Mouse (Mus musculus) liver (tissue): ENCODE measurements around the gene Slc39a1.
"Not testable (repeated sequence)": the region's sequence is repeated elsewhere in the genome, so short reads cannot be mapped to it uniquely, and the experiment has no call there.

Source experiments
- DNase-seq: peaks from one replicate; pipeline ENCODE4 v3.0.0-alpha.2; 2020; ENCODE audit warnings: mixed read lengths

The Slc39a1 gene

DNA sequence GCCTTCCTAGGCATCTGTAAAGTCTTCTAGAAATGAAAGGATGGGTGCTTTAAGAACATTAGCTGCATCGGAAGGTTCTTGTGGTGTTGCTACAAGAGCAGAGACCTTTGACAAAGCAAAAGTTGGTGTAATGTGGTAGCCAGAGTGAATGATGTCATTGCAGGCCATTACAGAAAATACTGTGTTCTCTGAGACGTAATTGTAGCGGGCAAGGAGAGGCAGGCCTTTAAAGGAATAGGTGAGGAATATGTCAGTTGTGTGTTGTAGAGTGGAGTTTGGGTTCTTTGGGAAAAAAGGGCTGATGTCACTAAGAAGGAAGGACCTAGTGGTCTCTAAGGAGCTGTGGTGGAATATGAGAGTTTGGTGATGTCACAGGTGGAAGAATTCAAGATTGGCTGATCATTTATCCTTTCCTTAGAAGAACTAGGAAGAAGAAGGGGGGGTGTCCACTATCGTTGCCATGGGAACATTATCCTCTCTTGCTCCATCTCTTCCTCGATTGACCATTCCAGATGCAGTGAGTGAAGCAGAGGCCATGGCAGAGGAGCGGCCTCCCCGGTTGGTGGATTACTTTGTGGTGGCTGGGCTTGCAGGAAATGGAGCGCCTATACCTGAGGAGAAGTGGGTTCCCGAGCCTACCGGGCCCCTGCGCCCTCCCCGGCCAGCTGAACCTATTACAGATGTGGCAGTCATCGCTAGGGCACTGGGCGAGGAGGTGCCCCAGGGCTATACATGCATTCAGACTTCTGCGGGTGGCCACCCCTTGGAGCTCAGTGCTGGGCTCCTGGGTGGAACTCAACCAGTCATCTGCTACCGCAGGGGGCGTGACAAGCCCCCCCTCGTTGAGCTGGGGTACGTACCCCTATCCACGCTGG, 19.2 kb downstream of the Slc39a1 start:
- no peak for DNase-seq

- no peak for DNase-seq
Measured at GRCm38 (mm10) chr3:90268190-90268589, 20.2 kb downstream of the Slc39a1 start.

DNA sequence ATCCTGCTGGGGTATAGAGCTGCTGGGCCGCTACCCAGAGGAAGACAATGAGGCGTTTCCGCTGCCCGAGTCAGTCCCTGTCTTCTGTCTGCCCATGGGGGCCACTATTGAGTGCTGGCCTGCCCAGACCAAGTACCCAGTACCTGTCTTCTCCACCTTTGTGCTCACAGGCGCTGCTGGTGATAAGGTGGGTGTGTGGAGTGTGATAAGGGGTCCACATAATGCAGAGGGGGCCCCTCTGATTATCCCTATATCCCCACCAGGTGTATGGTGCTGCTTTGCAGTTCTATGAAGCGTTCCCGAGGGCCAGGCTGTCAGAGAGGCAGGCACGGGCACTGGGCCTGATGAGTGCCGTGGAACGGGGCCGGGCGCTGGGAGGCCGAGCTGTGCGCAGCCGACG, 21.0 kb downstream of the Slc39a1 start:
- DNase-seq, result no peak

GRCm38 (mm10) chr3:90270784-90271183, 22.8 kb downstream of the Slc39a1 start:
- no peak for DNase-seq

- DNase-seq, result no peak
Measured at GRCm38 (mm10) chr3:90272170-90272569, 24.2 kb downstream of the Slc39a1 start.

GRCm38 (mm10) chr3:90273855-90274254, 25.9 kb downstream of the Slc39a1 start:
- DNase-seq, result no peak

DNA sequence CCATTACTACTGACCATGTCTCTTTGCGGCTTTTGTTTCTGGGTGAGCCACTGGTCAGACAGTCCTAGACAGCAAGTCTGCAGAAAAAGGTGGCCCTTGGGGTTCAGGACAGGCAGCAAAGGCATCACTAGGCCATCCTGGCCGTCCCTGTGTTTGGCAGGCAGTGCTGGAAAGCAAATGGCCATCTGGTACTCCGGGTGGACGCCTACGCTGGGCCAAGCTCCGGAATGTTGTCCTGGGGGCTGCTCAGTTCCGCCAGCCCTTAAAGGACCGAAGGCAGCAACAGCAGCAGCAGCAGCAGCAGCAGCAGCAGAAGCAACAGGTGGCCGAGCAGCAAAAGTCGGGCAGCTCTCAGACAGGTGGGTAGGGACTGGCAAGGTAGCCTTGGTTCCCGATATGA, 27.3 kb downstream of the Slc39a1 start:
- DNase-seq, result no peak

GRCm38 (mm10) chr3:90276858-90277257, 28.9 kb downstream of the Slc39a1 start:
- DNase-seq, result no peak

- DNase-seq, result no peak
Measured at GRCm38 (mm10) chr3:90277793-90278192, 29.8 kb downstream of the Slc39a1 start.

GRCm38 (mm10) chr3:90278211-90278610, 30.2 kb downstream of the Slc39a1 start:
- DNase-seq, result no peak

DNA sequence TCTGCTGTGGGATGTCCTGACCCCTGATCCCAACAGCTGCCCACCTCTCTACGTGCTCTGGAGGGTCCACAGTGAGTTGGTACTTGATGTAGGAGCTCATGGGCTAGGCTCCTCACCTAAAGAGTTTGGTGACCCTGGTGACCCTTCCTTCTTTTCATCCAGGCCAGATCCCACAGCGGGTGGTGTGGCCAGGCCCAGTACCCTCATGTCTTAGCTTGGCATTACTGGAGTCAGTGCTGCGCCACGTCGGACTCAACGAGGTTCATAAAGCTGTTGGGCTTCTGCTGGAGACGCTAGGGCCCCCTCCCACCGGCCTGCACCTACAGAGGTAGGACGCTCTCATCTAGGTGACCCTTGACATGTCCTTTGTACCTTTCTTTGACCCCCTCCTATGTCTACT, 31.2 kb downstream of the Slc39a1 start:
- DNase-seq, result no peak

DNA sequence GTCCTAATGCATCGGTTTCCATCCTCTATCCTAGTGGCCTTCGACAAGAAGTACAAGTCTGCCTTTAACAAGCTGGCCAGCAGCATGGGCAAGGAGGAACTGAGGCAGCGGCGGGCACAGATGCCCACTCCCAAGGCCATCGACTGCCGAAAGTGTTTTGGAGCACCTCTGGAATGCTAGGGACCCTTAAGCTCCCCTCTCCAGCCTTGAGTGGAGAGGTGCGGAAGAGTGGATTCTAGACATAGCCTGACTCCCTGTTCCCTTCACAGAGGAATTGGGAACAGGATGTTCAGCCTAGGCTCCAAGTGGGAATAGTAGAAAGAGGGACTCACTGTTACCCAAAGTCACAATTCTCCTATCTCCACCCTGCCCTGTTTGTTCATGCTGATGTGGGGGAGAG, 31.8 kb downstream of the Slc39a1 start:
- no peak for DNase-seq

GRCm38 (mm10) chr3:90280708-90281107, 32.7 kb downstream of the Slc39a1 start:
- no peak for DNase-seq

DNA sequence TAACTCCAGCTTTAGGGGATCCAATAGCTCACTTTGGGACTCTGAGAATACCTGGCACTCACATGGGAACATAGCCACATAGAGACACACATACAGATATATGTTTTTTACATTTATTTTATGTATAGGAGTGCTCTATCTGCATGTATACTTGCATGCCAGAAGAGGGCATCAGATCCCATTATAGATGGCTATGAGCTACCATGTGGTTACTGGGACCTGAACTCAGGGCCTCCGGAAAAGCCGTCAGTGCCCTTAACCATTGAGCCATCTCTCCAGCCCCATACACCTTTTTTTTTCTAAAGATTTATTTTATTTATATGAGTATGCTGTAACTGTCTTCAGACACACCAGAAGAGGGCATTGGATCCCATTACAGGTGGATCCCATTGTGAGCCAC, 36.2 kb downstream of the Slc39a1 start:
- no peak for DNase-seq

GRCm38 (mm10) chr3:90289403-90289802, 41.4 kb downstream of the Slc39a1 start:
- DNase-seq, result not testable (repeated sequence)

- DNase-seq, result no peak
Measured at GRCm38 (mm10) chr3:90290602-90291001, 42.6 kb downstream of the Slc39a1 start.

- no peak for DNase-seq
Measured at GRCm38 (mm10) chr3:90291982-90292344, 44.0 kb downstream of the Slc39a1 start.

DNA sequence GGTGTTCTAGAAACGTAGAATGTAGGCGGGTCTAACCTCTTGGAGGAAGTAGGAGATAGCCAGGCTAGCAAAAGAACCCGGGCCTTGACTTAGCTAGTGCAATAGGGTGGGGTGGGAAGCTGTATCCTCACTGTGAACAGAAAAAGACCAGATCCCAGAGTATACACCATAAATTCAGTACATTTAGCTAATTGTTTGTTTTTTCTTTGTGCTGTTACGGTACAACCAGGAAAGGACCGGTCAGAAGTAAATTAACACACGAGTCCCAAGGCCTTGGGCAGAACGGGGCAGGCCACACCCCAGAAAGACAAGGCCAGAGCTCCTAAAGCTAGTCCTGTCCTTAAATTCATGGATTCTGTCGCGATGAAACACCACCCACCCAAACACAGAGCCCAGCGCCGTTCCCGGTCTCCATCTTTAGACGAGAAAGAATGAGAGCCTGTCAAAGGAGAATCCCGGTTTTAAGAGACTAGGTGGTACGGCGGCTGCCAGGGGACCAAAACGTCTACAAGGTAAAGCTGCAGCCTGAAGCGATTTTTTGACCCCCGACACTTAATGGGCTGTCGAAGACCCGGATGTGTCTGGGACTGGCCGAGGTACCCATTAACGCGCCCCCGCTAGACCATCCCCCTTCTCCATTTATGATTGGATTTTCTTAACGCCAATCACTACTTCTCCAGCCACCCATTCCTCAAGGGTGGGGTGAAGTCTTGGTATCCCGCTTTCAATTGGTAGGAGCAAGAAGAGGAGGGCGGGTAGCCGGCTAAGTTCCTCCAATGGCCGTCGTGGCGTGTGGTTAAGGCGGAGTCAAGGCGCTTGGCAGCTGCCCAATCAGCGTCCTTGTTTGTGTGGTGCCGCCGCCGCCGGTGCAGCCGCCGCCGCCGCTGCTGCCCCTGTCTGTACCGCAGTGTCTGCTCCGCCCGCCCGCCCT, 44.6 kb downstream of the Slc39a1 start, which contains the start of gene Gatad2b:
Gatad2b (plus strand) TSS at position 834 of the 931 bp plus-strand sequence.
- DNase-seq, result peak; percentile 98

DNA sequence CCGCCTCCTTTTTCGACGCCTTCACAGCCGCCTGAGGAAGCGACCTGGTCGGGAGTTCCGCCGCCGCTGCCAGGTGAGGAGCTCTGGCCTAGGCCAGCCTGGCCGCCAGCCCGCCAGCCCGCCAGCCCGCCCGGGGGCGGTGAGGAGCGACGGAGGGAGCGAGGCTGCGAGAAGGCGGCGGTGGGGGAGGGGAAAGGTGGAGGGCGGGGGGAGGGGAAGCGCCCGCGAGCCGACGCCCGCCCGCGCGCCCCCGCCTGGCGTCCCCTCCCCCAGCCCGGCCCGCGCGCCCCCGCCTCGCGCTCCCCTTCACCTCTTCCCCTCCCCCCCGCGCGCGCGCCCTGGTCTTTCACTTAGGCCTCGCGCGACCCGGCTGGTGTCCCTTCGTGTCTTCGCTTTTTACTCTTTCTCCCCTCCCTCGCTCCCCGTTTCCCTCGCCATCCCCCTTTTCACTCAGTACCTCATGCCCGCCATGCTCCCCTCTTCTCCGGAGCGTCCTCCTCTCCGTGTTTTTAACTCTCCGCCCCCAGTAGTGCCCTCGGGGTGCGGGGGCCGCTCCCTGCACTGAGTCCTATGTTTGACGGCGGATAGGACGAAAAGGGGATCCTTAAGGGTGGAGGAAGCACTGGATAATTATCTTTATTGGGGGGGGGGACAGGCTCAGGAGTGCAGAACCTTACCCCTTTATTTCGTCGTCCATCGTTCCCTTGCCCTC, 45.5 kb downstream of the Slc39a1 start:
- peak; percentile 83 for DNase-seq

GRCm38 (mm10) chr3:90294064-90294440, 46.1 kb downstream of the Slc39a1 start:
- no peak for DNase-seq

DNA sequence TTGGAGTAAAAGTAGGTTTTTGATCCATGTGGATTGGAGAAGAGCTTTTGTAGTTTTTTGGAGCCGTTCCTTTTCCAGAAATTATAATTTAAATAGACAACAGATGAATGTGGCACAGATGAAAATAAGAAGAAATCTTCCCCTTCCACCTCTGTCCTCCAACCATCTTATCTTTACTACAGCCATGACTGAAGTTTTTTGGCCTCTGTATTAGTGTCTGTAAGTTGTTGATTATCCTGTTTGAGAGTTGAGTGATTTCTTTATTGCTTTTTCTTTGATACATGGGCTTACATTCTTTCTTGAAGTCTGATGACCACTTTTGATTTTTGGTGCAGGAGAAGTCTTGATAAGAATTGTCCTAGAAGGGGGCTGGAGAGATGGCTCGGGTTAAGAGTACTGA, 46.7 kb downstream of the Slc39a1 start:
- DNase-seq, result no peak
